Mouse (Mus musculus) brain, embryonic 18.5 days (tissue): ENCODE measurements at regions not wholly inside any gene's neighbourhood (a gene's known extent, or its start where the extent isn't known, plus 50 kb on each side); places are given as distances from the start of the nearest gene placed in this dataset.

Experiments
- DNase-seq: peaks from one replicate; pipeline ENCODE4 v3.0.0-alpha.2; 2012; ENCODE audit warnings: low read depth, low spot score

DNA sequence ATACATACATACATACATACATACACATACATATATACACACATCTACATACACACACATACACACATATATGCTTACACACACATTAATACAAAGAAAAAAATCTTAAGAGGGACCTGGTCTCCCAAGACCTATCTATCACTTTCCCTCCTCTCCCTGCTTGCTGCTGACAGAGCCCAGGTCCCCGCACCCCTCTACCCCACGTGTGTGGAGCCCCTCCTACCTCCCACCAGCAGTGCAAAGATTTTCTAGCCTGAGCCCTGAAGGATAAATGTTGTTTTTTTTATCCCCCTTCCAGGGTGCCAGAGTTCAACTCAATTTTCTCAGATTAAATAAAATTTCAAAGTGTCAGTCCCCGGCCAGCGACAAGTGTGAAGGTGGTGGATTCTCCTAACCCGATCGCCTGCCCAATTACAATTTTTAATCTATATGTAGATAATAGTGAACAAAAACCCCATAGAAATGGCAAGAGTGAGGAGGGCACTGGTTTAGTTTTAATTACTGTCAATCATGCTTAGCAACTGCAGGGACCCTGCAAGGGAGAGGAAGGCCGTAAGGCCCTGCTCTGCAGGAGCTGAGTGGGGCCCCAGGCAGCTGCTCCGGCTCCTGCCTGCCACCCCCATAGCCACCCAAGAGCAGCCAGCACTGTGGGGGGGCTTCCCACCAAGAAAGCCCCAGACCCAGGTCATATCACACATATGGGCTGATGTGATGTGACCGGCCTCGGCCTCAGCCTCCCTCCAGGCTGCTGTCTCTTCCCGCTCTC lies 85.7 kb downstream of the Cryba4 start:
- no peak for DNase-seq

- no peak for DNase-seq
These were observed 84.5 kb downstream of the Cryba4 start for GRCm38 (mm10) chr5:112167790-112168189.

DNA sequence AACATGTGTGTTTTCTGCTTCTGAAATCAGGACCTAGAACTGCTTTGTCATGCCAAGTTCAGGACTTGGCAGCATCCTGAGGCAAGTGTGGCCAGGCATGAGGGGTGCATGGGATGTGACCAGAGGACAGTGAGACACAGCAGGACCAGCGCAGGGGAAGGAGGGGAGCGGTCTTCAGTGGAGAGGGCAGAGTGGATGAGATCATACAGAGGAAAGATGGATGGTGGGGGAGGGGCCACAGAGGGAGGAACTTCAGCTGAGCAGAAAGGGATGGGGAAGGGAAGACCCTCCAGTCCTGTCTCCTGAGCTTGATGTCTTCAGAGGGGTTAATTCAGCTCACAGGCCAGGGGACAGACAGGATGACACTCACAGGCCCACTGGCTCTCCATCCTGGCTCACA lies 81.0 kb downstream of the Cryba4 start:
- DNase-seq: no peak

DNA sequence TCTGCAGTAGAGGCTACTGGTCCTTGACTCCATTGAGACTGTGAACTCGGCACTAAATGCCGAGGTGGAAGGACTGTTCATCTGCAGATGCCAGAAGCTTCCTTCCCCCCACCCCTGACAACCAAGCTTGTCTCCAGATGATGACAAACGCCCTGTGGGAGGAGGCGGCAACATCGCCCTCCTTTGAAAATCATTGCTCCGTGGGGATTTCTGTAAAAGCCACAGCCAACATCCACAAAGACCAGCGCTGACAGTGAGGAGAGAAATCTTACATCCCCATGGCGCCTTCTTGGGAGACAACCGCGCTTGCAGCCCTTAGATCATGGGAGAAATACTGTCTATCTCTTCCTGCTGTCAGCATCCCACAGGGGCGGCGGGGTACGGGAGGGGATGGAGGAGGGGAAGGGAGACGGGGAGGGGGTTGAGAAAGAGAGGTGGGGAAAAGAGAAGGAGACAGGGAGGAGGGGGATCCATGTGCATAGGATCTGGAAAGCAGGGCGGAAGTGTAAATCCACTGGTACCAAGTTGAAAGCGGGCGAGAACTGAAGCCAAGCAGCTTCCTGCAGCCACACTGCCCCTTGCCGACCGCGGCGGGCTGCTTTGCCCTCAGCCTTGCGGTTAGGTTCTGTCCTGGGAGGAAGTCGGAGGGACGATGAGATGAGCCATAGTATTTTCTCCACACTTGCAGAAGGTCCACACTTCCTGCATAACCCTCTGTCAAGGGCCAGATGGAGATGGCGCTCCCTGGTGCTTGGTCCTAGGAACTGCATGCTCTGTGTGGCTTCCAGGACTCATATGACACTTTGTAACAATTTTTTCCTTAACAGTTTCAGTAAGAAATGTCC lies 72.9 kb downstream of the Cryba4 start:
- no peak for DNase-seq

GRCm38 (mm10) chr5:112182775-112183174 lies 69.5 kb downstream of the Cryba4 start:
- DNase-seq: no peak

DNA sequence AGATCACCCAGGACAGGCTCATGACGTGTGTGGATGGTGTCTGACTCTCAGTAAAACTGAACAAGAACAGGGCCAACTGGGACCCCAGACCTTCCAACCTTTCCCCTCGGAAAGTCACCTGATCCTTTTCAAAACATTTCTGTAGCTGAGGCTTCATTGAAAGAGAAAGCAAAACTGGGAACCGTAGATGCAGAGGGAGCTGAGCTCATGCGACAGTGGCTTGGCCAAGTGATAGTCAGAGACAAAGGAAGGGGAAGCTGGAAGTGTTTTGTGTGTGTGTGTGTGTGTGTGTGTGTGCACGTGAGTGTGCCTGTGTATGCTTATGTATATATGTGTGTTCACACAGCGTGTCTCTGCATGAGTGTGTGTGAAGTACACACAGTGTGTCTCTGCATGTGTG lies 56.7 kb downstream of the Cryba4 start:
- no peak for DNase-seq
